In genomic region chr1:150257596-150257995, GRCm38 (mm10) we compare ENCODE assay signal across 14 mouse cellular contexts.
DNase-seq lines count a peak whose midpoint lies in the region; ATAC-seq and TF ChIP-seq lines count a peak whose summit lies in the region.
"Had no signal": no experiment of that assay in that cellular context is flagged by ENCODE, and none has a peak within 500 bp of the region (broad histone marks: within the 10 kb centered on the region; RNA-seq: fewer than 3 reads in every experiment).

No protein-coding gene starts in this region.

- no peaks in the 10 kb centered on the region for H3K36me3 ChIP-seq in CH12.LX (replicated peaks in 1 of 2; ENCODE audit: control insufficient read depth in 1 of 2, insufficient read depth in 1 of 2, low read length in 1 of 2)
- no peaks in the 10 kb centered on the region for H3K36me3 ChIP-seq in embryonic facial prominence, embryonic 14.5 days (ENCODE audit: control insufficient read depth, insufficient read depth, low read length)
- H3K36me3 ChIP-seq: embryonic facial prominence, embryonic 15.5 days had no signal

- ATAC-seq in embryonic facial prominence, embryonic 14.5 days (ENCODE audit: low read depth) = no peak
- no peak for ATAC-seq in granulocyte monocyte progenitor cell, adult 5-6 weeks (replicated peaks; ENCODE audit: poor library complexity, severe bottlenecking)

- in situ Hi-C loops in CH12.LX (cut with MboI; ENCODE audit: low pct_ligation_motif_present, low pct_unique_long_range_greater_than_20kb, low sequenced_read_pairs) = loop anchor here (10.0 to 25.0 kb wide), 2 partner anchors 145 to 423 kb away; partner anchors contain the start of gene Ptgs2

- WGBS in embryonic facial prominence, embryonic 14.5 days = 63% methylated on average over 4 of the region's 4 CpGs

- TF ChIP-seq POLR2A in CH12.LX (IDR thresholded peaks at IDR 0.05; ENCODE audit: low read depth, low read length) = no peak

- H3K4me3 ChIP-seq in layer of hippocampus, adult 2 months = no peak overlapping the region
- no peak overlapping the region for H3K4me3 ChIP-seq in CH12.LX (replicated peaks in 1 of 3; ENCODE audit: low read depth in 2 of 3, low read length in 2 of 3, poor library complexity in 1 of 3)
- no peak overlapping the region for H3K4me3 ChIP-seq in embryonic facial prominence, embryonic 14.5 days (ENCODE audit: low read depth, low read length)
- H3K4me3 ChIP-seq: embryonic facial prominence, embryonic 15.5 days; megakaryocyte, embryonic 14.5 days had no signal

- H3K27ac ChIP-seq in layer of hippocampus, adult 2 months = no peak overlapping the region
- H3K27ac ChIP-seq in CH12.LX (ENCODE audit: insufficient read depth, low read depth) = no peak overlapping the region
- no peak overlapping the region for H3K27ac ChIP-seq in embryonic facial prominence, embryonic 14.5 days (replicated peaks; ENCODE audit: low read depth, low read length)
- H3K27ac ChIP-seq: embryonic facial prominence, embryonic 15.5 days had no signal

- TF ChIP-seq EP300 in CH12.LX (IDR thresholded peaks at IDR 0.05; ENCODE audit: low read length) = no peak

- H3K27me3 ChIP-seq in CH12.LX (replicated peaks) = no peaks in the 10 kb centered on the region
- no peaks in the 10 kb centered on the region for H3K27me3 ChIP-seq in embryonic facial prominence, embryonic 14.5 days (replicated peaks; ENCODE audit: control insufficient read depth, insufficient read depth, low read length)
- H3K27me3 ChIP-seq: embryonic facial prominence, embryonic 15.5 days; megakaryocyte, embryonic 14.5 days had no signal

- H3K4me2 ChIP-seq in CH12.LX (ENCODE audit: insufficient read depth, low read depth, poor library complexity, severe bottlenecking) = no peak overlapping the region
- H3K4me2 ChIP-seq in embryonic facial prominence, embryonic 14.5 days (ENCODE audit: low read depth, low read length) = no peak overlapping the region
- H3K4me2 ChIP-seq: embryonic facial prominence, embryonic 15.5 days had no signal

- no peaks in the 10 kb centered on the region for H3K79me2 ChIP-seq in CH12.LX (replicated peaks; ENCODE audit: control insufficient read depth, extremely low read depth, insufficient read depth, poor library complexity, severe bottlenecking)

- TF ChIP-seq RAD21 in CH12.LX (IDR thresholded peaks at IDR 0.05; ENCODE audit: low read depth, low read length) = peak; percentile 90

- H3K9ac ChIP-seq in CH12.LX (ENCODE audit: insufficient read depth, low read depth) = no peak overlapping the region
- no peak overlapping the region for H3K9ac ChIP-seq in embryonic facial prominence, embryonic 14.5 days (ENCODE audit: low read depth, low read length)
- H3K9ac ChIP-seq: embryonic facial prominence, embryonic 15.5 days had no signal

- peak; percentile 58 for TF ChIP-seq CTCF in layer of hippocampus, adult 2 months (conservative IDR thresholded peaks at IDR 0.05)
- TF ChIP-seq CTCF in CH12.LX (conservative IDR thresholded peaks at IDR 0.05 in 1 of 2, IDR thresholded peaks at IDR 0.05 in 1 of 2; ENCODE audit: low read depth in 2 of 2, low read length in 2 of 2) = peak in 1 of 2 experiments; percentile 79; a peak in 2 of 4 replicates

- intact Hi-C loops in left cerebral cortex, postnatal 36 days (cut with DNase I) = no loop called here

- DNase-seq in layer of hippocampus, adult 2 months (ENCODE audit: low spot score in 2 of 2) = no peak
- DNase-seq in layer of hippocampus, postnatal 25 days (ENCODE audit: extremely low spot score in 1 of 2, low spot score in 1 of 2) = no peak
- DNase-seq in CH12.LX (ENCODE audit: extremely low read depth) (peak; percentile 40), NIH3T3 (ENCODE audit: low read depth) (peak; percentile 29)
- DNase-seq in embryonic facial prominence, embryonic 14.5 days (ENCODE audit: low spot score) = peak; percentile 15
- DNase-seq in left cerebral cortex, postnatal 36 days (ENCODE audit: low spot score in 2 of 2) = no peak
- no peak for DNase-seq in ovary, postnatal 36 days (ENCODE audit: low spot score)
- DNase-seq: adrenal gland, postnatal 25 days; cerebellum, adult 11 months; liver; thymus, adult 2 months had no signal

- no peaks in the 10 kb centered on the region for H3K9me3 ChIP-seq in CH12.LX (replicated peaks; ENCODE audit: low read length)
- no peaks in the 10 kb centered on the region for H3K9me3 ChIP-seq in embryonic facial prominence, embryonic 14.5 days (ENCODE audit: control insufficient read depth, low read length)
- H3K9me3 ChIP-seq: embryonic facial prominence, embryonic 15.5 days; megakaryocyte, embryonic 14.5 days had no signal

- H3K4me1 ChIP-seq in CH12.LX (ENCODE audit: control insufficient read depth in 1 of 2, insufficient read depth in 2 of 2) = peaks cover 4 to 5% of the 10 kb centered on the region in 2 experiments; a peak in 2 of 4 replicates
- H3K4me1 ChIP-seq in embryonic facial prominence, embryonic 14.5 days (ENCODE audit: control insufficient read depth, insufficient read depth, low read length) = no peaks in the 10 kb centered on the region
- H3K4me1 ChIP-seq: embryonic facial prominence, embryonic 15.5 days; megakaryocyte, embryonic 14.5 days had no signal

- dilution Hi-C loops in CH12.LX (cut with MboI; ENCODE audit: extremely low pct_ligation_motif_present, extremely low pct_unique_long_range_greater_than_20kb, low sequenced_read_pairs) = no loop called here

TF ChIP-seq in CH12.LX, 34 proteins besides CTCF, POLR2A, EP300 and RAD21:
- TF ChIP-seq MYC (IDR thresholded peaks at IDR 0.05; ENCODE audit: low read depth, low read length) (peak; percentile 54; the same call in 1 of the 2 replicates), CHD1 (IDR thresholded peaks at IDR 0.05; ENCODE audit: low read depth, low read length) (no peak), UBTF (IDR thresholded peaks at IDR 0.05; ENCODE audit: low read depth, low read length) (no peak), ZC3H11A (IDR thresholded peaks at IDR 0.05; ENCODE audit: low read depth, low read length) (peak; percentile 59; the same call in 1 of the 2 replicates), SMC3 (IDR thresholded peaks at IDR 0.05; ENCODE audit: low read depth, low read length) (peak; percentile 84)

Comparison
In these comparisons a context has a peak if more than half of its experiments do, and no peak if none do; other contexts are left out.
1. DNase-seq: peak in CH12.LX (single experiment), NIH3T3 (single experiment) and embryonic facial prominence, embryonic 14.5 days (single experiment); none in layer of hippocampus, adult 2 months (0 of 2), layer of hippocampus, postnatal 25 days (0 of 2), left cerebral cortex, postnatal 36 days (0 of 2) and ovary, postnatal 36 days (single experiment).